Mouse (Mus musculus) G1E (cell line): ENCODE data around the gene B4galt7. TPM values are rescaled to one million over a fixed set of nuclear protein-coding genes. Genes with fewer than 3 reads are reported as not detected.
"Not testable (repeated sequence)": the region's sequence is repeated elsewhere in the genome, so short reads cannot be mapped to it uniquely, and the experiment has no call there.

Source experiments
- ATAC-seq: 2 replicates; pipeline ENCODE4 v1.8.0; 2016; ENCODE audit warnings: mild to moderate bottlenecking; ENCODE audit not compliant: insufficient number of reproducible peaks, poor library complexity, low FRiP score, severe bottlenecking; ENCODE audit errors: extremely low read depth
- DNase-seq: peaks from one replicate; pipeline ENCODE4 v3.0.0; 2012; ENCODE audit warnings: low spot score
- H3K27me3 ChIP-seq: 2 replicates; pipeline ENCODE4 v1.6.1; 2012; ENCODE audit warnings: mild to moderate bottlenecking, low read length, inconsistent platforms; ENCODE audit not compliant: insufficient read depth
- H3K36me3 ChIP-seq: replicated peaks from 2 replicates; pipeline ENCODE3; 2012; ENCODE audit warnings: mild to moderate bottlenecking, inconsistent platforms
- H3K4me1 ChIP-seq: 2 replicates; pipeline ENCODE4 v1.6.1; 2012; ENCODE audit warnings: low read depth, low read length, inconsistent platforms, mixed read lengths; ENCODE audit not compliant: insufficient read depth
- H3K4me3 ChIP-seq: 2 replicates; pipeline ENCODE4 v1.5.1; 2012; ENCODE audit warnings: low read depth, mild to moderate bottlenecking, inconsistent platforms, low read length, moderate library complexity, mixed read lengths
- H3K9me3 ChIP-seq: replicated peaks from 2 replicates; pipeline ENCODE4 v1.6.1; 2012; ENCODE audit warnings: inconsistent platforms
- CTCF ChIP-seq: IDR thresholded peaks from 2 replicates; pipeline ENCODE4 v1.5.1; 2012; ENCODE audit warnings: low read depth, low read length, inconsistent platforms, mixed read lengths
- GATA1 ChIP-seq: IDR thresholded peaks from 2 replicates; pipeline ENCODE4 v1.6.1; 2012; ENCODE audit warnings: borderline replicate concordance, low read length, inconsistent platforms, mixed read lengths
- GATA2 ChIP-seq: IDR thresholded peaks from 2 replicates; pipeline ENCODE4 v1.6.1; 2012; ENCODE audit warnings: low read depth, low read length, inconsistent platforms, borderline replicate concordance
- POLR2AphosphoS5 ChIP-seq: IDR thresholded peaks from 2 replicates; pipeline ENCODE4 v1.6.1; 2012; ENCODE audit warnings: low read depth, low read length, inconsistent platforms; ENCODE audit not compliant: insufficient replicate concordance
- TAL1 ChIP-seq: conservative IDR thresholded peaks from 2 replicates; pipeline ENCODE4 v1.6.1; 2012; ENCODE audit warnings: low read depth, low read length, inconsistent platforms, mixed read lengths
- polyA plus RNA-seq: library from polyadenylated mRNA; stranded (reverse); fragments of >175 nt; gene quantifications from 2 replicates; pipeline ENCODE4 v1.2.3, GENCODE M21; 2012
- total RNA-seq, 2 experiments: library from RNA; stranded (forward) in 1 of 2; stranded (reverse) in 1 of 2; fragments of 200-1000 nt in 1 of 2; fragments of >200 nt in 1 of 2; fragmentation: Nextera tagmentation in 1 of 2; gene quantifications; 2 replicates each; pipeline ENCODE4 v1.2.3; 2014 to 2017

B4galt7 gene
- total and polyA plus RNA-seq, 3 experiments = 7.4 to 17.6 (median 15.4) TPM

- TF ChIP-seq TAL1 = no peak
- no peak for TF ChIP-seq GATA1
- TF ChIP-seq CTCF = no peak
- no peak for TF ChIP-seq POLR2AphosphoS5
- no peak for TF ChIP-seq GATA2
- ATAC-seq (no peak), DNase-seq (no peak)
- Histone ChIP-seq H3K27me3 (no peaks in the 10 kb centered on the region), H3K4me1 (peaks cover 15% of the 10 kb centered on the region), H3K4me3 (no peak overlapping the region; the same call in 1 of the 2 replicates), H3K9me3 (no peaks in the 10 kb centered on the region), H3K36me3 (peaks cover 94% of the 10 kb centered on the region)
Measured at GRCm38 (mm10) chr13:55607624-55608006, 7.9 kb downstream of the B4galt7 start.

GRCm38 (mm10) chr13:55611996-55612395 is 12.3 kb downstream of the B4galt7 start:
- no peaks in the 10 kb centered on the region for H3K27me3 ChIP-seq
- DNase-seq (no peak), ATAC-seq (no peak)
- TF ChIP-seq POLR2AphosphoS5 (no peak), GATA2 (no peak), GATA1 (no peak), TAL1 (no peak), CTCF (no peak)
- no peak overlapping the region for H3K4me3 ChIP-seq
- H3K36me3 ChIP-seq = peaks cover 74% of the 10 kb centered on the region
- H3K9me3 ChIP-seq = no peaks in the 10 kb centered on the region
- H3K4me1 ChIP-seq = peaks cover 6% of the 10 kb centered on the region

DNA sequence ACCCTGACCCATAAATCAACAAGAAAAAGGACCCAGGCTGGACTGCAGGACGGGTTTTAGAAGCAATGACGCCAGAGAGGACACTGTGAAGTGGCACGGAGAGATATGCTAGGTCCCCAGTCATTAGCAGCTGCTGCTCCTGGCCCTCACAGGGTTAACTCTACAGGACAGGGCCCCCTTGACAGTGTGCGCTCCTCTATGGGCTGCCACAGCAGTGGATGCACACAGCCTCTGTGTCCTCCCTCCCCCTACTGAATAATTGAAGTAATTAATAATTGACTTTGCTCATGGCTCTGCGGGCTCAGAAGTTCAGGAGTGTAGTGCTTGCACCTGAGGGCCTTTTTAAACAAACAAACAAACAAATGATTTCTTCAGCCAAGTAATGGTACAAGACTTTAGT is 13.8 kb downstream of the B4galt7 start:
- DNase-seq (no peak), ATAC-seq (no peak)
- H3K4me1 ChIP-seq = no peaks in the 10 kb centered on the region
- H3K9me3 ChIP-seq = no peaks in the 10 kb centered on the region
- no peaks in the 10 kb centered on the region for H3K27me3 ChIP-seq
- TF ChIP-seq TAL1 = no peak
- TF ChIP-seq GATA1 = no peak
- no peak for TF ChIP-seq POLR2AphosphoS5
- TF ChIP-seq CTCF = no peak
- H3K36me3 ChIP-seq = peaks cover 59% of the 10 kb centered on the region
- H3K4me3 ChIP-seq = no peak overlapping the region

GRCm38 (mm10) chr13:55619328-55619727 is 19.6 kb downstream of the B4galt7 start:
- ATAC-seq (no peak), DNase-seq (no peak)
- Histone ChIP-seq H3K36me3 (peaks cover 8% of the 10 kb centered on the region), H3K4me3 (no peak overlapping the region), H3K4me1 (peaks cover 17% of the 10 kb centered on the region), H3K9me3 (no peaks in the 10 kb centered on the region), H3K27me3 (no peaks in the 10 kb centered on the region)
- no peak for TF ChIP-seq GATA1
- no peak for TF ChIP-seq GATA2
- no peak for TF ChIP-seq CTCF
- TF ChIP-seq TAL1 = no peak
- no peak for TF ChIP-seq POLR2AphosphoS5

GRCm38 (mm10) chr13:55620275-55620674 is 20.6 kb downstream of the B4galt7 start:
- Histone ChIP-seq H3K9me3 (no peaks in the 10 kb centered on the region), H3K36me3 (peaks cover 9% of the 10 kb centered on the region), H3K27me3 (no peaks in the 10 kb centered on the region), H3K4me1 (peaks cover 23% of the 10 kb centered on the region), H3K4me3 (no peak overlapping the region)
- ATAC-seq (no peak), DNase-seq (no peak)
- no peak for TF ChIP-seq CTCF
- TF ChIP-seq GATA2 = no peak
- no peak for TF ChIP-seq TAL1
- TF ChIP-seq POLR2AphosphoS5 = no peak
- TF ChIP-seq GATA1 = no peak

DNA sequence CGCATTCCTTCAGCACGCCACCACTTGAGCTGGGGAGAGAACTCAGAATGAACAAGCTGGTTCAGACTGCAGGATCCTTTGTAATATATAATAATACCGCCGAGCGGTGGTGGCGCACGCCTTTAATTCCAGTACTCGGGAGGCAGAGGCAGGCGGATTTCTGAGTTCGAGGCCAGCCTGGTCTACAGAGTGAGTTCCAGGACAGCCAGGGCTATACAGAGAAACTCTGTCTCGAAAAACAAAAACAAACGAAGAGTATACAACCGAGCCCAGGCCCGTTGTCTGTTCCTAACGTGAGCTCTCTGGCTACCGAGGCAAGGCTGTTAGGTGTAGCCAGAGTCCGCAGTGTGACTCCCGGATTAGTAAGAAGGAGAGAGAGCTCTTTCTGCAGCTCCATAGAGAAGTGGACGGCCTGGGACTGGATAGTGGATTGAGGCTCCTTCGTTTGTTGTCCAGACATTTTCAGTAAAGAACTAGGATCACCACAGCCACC is 22.5 kb downstream of the B4galt7 start:
- not testable (repeated sequence) for ATAC-seq, H3K27me3 ChIP-seq, H3K9me3 ChIP-seq, DNase-seq
- H3K4me3 ChIP-seq = peak overlapping the region; percentile 92
- peaks cover 23% of the 10 kb centered on the region for H3K4me1 ChIP-seq
- peaks cover 25% of the 10 kb centered on the region for H3K36me3 ChIP-seq

DNA sequence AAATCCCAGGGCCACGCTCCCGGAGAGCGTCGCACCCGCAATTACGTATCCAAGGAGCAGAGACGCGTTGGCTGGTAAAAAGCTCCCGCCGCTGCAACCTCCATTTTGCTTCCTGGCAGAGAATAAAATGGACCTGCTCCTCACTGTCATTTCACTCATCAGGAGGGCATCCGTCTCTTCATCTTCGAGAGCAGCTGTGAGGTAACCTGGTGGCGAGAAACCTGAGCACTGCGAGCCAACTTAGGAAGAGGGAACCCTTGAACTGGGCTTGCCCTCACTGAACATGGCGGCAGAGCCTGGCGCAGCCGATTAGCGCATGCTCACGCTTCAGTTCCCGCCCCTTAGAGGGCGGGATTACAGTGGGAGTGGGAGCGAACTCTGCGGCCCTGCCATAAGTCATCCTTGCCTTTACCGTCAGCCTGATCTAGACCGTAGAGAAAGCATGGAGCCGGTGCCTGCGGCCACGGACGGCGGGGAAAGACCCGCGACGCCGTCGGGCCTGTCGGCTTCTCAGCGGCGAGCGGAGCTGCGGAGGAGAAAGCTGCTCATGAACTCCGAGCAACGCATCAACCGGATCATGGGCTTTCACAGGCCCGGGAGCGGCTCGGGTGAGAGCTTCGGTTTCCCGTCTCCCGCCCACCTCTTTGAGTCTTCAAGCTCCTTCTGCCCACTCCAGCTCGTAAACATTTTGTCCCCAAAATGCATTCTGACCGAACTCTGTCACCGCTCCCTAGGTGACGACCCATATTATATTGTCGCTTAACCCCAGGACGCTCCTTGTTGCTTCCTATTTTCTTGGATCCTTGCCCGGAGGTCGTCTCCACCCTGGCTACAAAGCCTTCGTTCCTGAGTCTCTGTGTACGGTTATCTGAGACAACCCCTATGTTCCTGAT is 23.2 kb downstream of the B4galt7 start, which contains the start of gene Caml:
Gene Caml, plus strand, starts transcription at position 357 of the 893 bp plus-strand sequence.
- TF ChIP-seq TAL1 (no peak), GATA2 (no peak), CTCF (no peak), GATA1 (no peak), POLR2AphosphoS5 (no peak)
- H3K4me1 ChIP-seq = peaks cover 23% of the 10 kb centered on the region
- ATAC-seq = peak; percentile 97
- peaks cover 30% of the 10 kb centered on the region for H3K36me3 ChIP-seq
- peak within 1 kb of the TSS; percentile 92 for H3K4me3 ChIP-seq
- H3K27me3 ChIP-seq = no peaks in the 10 kb centered on the region
- DNase-seq = peak; percentile 59
- no peaks in the 10 kb centered on the region for H3K9me3 ChIP-seq
